Mouse (Mus musculus) right cerebral cortex, postnatal 25 days (tissue): Measurements from ENCODE around the gene Dapp1.
"Not testable (repeated sequence)": the region's sequence is repeated elsewhere in the genome, so short reads cannot be mapped to it uniquely, and the experiment has no call there.

Experiments
- DNase-seq: peaks from one replicate; pipeline ENCODE4 v3.0.0; 2022

Gene Dapp1

GRCm38 (mm10) chr3:137952914-137953880 lies 28.1 kb downstream of the Dapp1 start:
- peak; percentile 44 for DNase-seq

DNA sequence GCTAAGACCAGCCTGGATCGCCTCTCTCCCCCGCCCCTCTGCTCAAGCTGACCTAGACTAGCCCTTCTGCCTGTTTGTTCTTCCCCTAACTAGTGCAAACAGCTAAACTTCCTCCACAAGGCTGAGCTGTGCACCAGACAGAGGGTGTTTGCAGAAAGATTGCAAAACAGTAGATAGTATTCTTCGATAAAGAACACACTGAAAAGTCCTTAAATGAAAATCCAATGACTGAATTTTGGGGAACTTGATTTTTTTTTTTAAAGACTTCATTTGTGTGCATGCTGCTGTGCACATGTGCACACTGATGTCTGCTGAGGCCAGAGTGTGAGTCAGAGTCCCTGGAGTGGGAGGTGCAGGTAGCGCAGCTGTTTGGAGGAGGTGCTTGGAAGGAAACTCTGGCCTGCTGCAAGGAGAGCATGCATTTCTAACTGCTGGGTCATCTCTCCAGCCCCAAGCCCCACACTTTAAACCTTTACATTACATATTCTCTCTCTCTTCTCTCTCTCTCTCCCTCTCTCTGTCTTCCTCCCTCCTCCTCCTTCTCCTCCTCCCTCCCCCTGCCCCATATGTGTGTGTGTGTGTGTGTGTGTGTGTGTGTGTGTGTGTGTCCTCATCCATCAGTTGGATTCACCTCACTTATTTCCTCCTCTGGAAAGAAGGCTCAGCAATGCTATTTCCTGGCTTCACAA lies 29.0 kb downstream of the Dapp1 start:
- DNase-seq = peak; percentile 35

DNA sequence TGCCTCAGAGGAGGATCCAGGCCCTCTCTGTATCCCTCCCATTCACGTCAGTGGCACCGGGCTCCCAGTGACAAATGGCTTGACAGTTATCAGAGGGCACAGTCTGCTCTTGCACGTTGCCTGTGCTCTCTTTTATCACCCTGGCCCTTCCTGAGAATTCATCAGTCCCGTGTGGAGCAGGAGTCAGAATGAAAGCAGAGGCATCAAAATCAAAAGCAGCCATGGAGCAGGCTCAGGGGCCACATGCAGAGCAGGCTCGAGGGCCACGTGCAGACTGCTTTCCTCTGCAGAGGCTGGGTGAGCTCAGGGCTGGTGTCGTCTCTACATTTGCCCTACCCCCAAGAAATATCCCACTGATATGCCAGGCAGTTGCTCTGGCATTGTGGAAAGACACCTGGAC lies 29.5 kb downstream of the Dapp1 start:
- DNase-seq = no peak

- DNase-seq = not testable (repeated sequence)
Measured at GRCm38 (mm10) chr3:137951302-137951701, 30.0 kb downstream of the Dapp1 start.

- DNase-seq = no peak
Measured at GRCm38 (mm10) chr3:137950191-137950885, 31.0 kb downstream of the Dapp1 start.

DNA sequence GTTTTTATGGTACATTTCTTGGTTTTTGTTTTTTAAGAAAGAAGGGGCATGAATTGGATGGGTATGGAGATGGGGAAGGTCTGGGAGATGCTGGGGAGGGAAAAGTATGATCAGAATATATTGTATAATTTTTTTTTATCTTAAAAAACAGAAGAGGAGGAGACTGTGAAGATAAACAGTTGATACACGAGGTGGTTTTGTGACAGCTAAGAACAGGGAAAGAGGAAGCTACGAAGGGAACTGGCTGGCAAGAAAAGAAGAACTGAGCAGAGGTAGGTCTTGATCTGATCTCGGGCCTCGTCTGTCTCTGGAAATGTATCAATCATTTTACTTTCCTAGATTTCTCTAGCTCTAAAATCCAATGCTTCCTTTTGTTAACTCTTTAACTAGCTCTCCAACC lies 33.8 kb downstream of the Dapp1 start:
- no peak for DNase-seq

DNA sequence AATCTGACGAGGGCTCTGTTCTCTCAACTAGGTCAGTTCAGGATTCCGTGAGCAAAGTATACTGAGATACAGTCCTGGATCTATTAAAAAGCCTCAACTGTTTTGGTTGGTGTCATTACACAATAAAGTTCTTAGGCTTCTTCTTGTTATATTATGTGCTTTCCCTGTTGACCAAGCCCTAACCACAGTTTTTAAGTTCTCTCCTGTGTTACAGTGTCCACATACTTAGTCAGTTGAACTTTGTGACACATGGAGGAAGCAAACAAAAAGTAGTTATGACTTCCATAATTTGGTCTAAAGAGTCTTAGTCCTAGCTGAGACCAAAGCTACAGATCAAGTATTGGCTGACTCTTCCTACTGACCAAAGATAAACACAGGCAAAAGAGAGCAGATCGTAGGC lies 34.5 kb downstream of the Dapp1 start:
- no peak for DNase-seq

DNA sequence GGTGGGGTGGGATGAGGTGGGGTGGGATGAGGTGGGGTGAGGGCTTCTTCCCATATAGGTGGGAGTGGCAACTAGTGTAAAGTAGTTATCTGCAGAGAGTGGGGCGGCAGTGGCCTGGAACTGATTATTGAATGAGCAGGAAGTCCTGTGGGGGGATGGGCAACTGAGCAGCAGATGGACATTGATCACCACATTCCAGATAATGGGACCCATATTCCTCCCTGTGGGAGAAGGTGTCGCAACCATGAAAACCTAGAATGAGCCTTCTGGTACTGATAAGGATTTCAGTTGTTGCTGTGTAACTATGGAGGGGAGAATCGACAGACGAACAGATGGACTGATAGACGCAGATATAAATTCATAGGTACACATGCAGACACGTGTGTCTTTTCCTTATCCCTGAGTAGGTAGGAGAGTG lies 37.6 kb downstream of the Dapp1 start:
- DNase-seq = no peak

- no peak for DNase-seq
Measured at GRCm38 (mm10) chr3:137942098-137942622, 39.2 kb downstream of the Dapp1 start.

DNA sequence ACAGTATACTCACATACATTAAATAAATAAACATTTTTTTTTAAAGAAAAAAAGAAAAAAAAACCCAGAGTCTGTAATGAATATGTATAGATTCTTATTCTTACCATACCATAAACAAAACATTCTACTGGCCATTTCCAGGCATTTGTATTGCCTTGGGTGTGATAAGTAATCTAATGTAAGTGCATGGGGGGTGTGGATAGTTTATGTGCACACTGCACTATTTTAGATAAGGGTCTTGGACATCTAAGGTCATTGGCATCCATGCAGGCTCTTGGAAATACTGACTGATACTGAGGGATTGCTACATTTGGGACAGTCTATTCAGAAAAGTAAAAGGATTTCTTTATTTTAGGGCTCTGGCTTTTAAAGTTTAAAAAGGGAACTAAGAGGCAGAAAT lies 39.8 kb downstream of the Dapp1 start:
- DNase-seq = no peak

DNA sequence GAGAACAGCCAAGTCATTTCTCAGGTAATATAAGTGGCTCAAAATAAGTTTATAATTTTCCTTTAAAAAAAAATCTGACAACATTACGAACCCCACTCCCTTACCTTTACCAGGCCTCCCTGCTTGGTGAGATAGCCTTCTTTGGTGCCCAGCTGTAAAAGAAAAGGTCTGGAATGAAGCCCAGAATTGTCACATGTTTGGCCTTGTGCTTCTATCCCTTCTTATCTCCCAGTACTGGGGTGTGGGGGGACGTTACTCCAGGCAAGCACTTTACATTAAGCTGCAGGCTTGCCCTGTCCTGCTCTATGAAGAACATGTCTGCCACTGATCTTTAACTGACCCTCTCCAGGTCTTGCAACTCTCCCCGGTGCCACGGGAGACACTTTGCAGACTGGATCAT lies 40.6 kb downstream of the Dapp1 start:
- DNase-seq = no peak

DNA sequence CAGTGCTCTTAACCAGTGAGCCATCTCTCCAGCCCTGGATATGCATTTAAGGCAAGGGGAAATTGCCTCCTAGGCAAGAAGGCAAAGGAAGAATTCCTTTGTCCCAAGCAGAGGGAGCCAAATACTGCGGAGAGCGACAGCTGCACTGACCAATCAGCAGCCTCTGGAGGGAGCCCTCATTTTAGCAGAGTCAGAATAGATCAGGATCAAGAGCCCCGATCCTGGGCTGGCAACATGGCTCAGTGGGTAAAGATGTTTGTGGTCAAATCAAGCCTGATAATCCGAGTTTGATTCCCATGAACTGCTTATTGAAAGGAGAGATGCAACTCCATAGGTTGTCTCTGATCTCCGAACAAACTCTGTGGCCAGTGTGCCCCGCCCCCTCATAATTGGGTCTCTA lies 42.7 kb downstream of the Dapp1 start:
- DNase-seq = no peak

GRCm38 (mm10) chr3:137936541-137936940 lies 44.8 kb downstream of the Dapp1 start:
- DNase-seq = no peak

GRCm38 (mm10) chr3:137935570-137936525 lies 45.5 kb downstream of the Dapp1 start:
- no peak for DNase-seq

- no peak for DNase-seq
Measured at GRCm38 (mm10) chr3:137933986-137934385, 47.4 kb downstream of the Dapp1 start.

DNA sequence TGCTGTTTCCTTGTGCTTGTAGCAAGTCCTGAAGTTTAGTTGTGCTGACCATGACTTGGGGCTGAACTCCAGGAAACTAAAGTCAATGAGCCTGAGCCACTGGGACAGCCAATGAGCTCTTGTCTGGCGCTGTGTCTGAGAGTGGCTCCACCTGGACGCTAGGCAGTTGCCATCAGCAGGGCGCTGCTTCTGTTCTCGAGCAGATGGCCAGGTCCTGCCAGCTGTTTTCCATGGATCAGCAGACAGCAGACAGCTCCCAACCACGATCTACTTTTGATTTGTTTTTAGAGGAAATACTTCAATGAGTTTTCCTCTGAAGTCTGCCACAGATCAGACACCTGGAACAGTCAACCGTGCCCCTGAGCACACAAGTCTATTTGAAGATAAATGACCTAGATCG lies 48.6 kb downstream of the Dapp1 start:
- DNase-seq = no peak

DNA sequence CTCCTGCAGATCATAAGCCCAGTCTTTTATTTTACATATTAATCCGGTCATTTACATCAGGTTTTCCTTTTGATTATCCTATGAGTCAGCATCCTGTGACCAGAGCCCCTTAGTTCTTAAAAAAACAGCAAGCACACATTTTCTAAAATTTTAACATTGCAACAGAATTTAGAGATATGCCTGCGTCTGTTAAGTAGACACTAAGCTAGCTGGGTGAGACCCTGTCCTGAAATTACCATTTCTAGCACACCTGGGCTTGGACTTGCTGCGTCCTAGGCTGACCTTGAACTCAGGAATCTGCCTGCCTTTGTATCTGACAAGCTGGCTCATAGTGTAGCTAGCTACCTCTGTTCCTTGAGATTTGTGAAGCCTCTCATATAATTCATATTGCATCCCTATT lies 51.4 kb downstream of the Dapp1 start:
- no peak for DNase-seq

- DNase-seq = no peak
Measured at GRCm38 (mm10) chr3:137927010-137927409, 54.3 kb downstream of the Dapp1 start.

GRCm38 (mm10) chr3:137920594-137920993 lies 60.8 kb downstream of the Dapp1 start:
- DNase-seq = no peak

GRCm38 (mm10) chr3:137919398-137919797 lies 61.9 kb downstream of the Dapp1 start:
- no peak for DNase-seq

GRCm38 (mm10) chr3:137918932-137919311 lies 62.4 kb downstream of the Dapp1 start:
- DNase-seq = peak; percentile 15
